Mouse (Mus musculus): ENCODE measurements around the gene Krtap17-1.

The Krtap17-1 gene

GRCm38 (mm10) chr11:99948175-99948574, 45.6 kb downstream of the Krtap17-1 start, which contains the start of gene Krtap9-5:
Gene Krtap9-5, plus strand, starts transcription at chr11:99948475.
- DNase-seq, result no peak
